Mouse (Mus musculus) neural tube, embryonic 15.5 days (tissue): ENCODE data around the gene Slc5a2. TPM values are rescaled to one million over a fixed set of nuclear protein-coding genes. Genes with fewer than 3 reads are reported as not detected.

Source experiments
- ATAC-seq: fragments of 200-750 bp; cut with Nextera tagmentation; 2 replicates; pipeline ENCODE4 v1.8.0; 2017; ENCODE audit warnings: mild to moderate bottlenecking, moderate TSS enrichment, moderate library complexity; ENCODE audit not compliant: low FRiP score
- H3K27ac ChIP-seq: fragments of 300-500 bp; sonication (generic); replicated peaks from 2 replicates; pipeline ENCODE4 v1.5.1; 2015; ENCODE audit warnings: mild to moderate bottlenecking, inconsistent platforms
- H3K27me3 ChIP-seq: fragments of 300-500 bp; sonication (generic); replicated peaks from 2 replicates; pipeline ENCODE4 v1.6.1; 2015; ENCODE audit warnings: inconsistent platforms
- H3K36me3 ChIP-seq: fragments of 300-500 bp; sonication (generic); 2 replicates; pipeline ENCODE4 v1.6.1; 2015; ENCODE audit warnings: inconsistent platforms
- H3K4me1 ChIP-seq: fragments of 300-500 bp; sonication (generic); 2 replicates; pipeline ENCODE4 v1.6.1; 2015; ENCODE audit warnings: inconsistent platforms
- H3K4me2 ChIP-seq: fragments of 300-500 bp; sonication (generic); 2 replicates; pipeline ENCODE4 v1.6.1; 2015; ENCODE audit warnings: inconsistent platforms, mild to moderate bottlenecking, moderate library complexity
- H3K4me3 ChIP-seq: fragments of 300-500 bp; sonication (generic); replicated peaks from 2 replicates; pipeline ENCODE4 v1.5.1; 2015; ENCODE audit warnings: mild to moderate bottlenecking, inconsistent platforms
- H3K9ac ChIP-seq: fragments of 300-500 bp; sonication (generic); replicated peaks from 2 replicates; pipeline ENCODE4 v1.6.1; 2015; ENCODE audit warnings: mild to moderate bottlenecking, inconsistent platforms
- H3K9me3 ChIP-seq: fragments of 300-500 bp; sonication (generic); replicated peaks from 2 replicates; pipeline ENCODE4 v1.6.1; 2016; ENCODE audit warnings: inconsistent platforms
- WGBS: fragments of 180-500 bp; shearing (Covaris S2); methylation state at CpG from one replicate; pipeline ENCODE4 v1.1.7; 2015; ENCODE audit warnings: mixed read lengths; 5-methylcytosine and 5-hydroxymethylcytosine counted together
- polyA plus RNA-seq: library from polyadenylated mRNA; unstranded; fragments of >200 nt; fragmentation: Nextera tagmentation; extraction: Ambion mirVana; gene quantifications from 2 replicates; pipeline ENCODE4 v1.2.1, GENCODE M21; 2015

Gene Slc5a2
- polyA plus RNA-seq, 1 experiment from 2014 or later: 0.10 TPM

- Histone ChIP-seq H3K4me3 (no peak overlapping the region), H3K9me3 (no peaks in the 10 kb centered on the region), H3K4me2 (no peak overlapping the region), H3K36me3 (peaks cover 45% of the 10 kb centered on the region), H3K9ac (no peak overlapping the region), H3K27ac (no peak overlapping the region), H3K27me3 (no peaks in the 10 kb centered on the region), H3K4me1 (peaks cover 31% of the 10 kb centered on the region)
- no peak for ATAC-seq
- 94% methylated on average over 27 of the region's 27 CpGs for WGBS
Measured at GRCm38 (mm10) chr7:128240131-128240784, 25.2 kb upstream of the Slc5a2 start.

GRCm38 (mm10) chr7:128242331-128242730 is 23.1 kb upstream of the Slc5a2 start:
- peaks cover 45% of the 10 kb centered on the region for H3K36me3 ChIP-seq
- ATAC-seq: no peak
- no peaks in the 10 kb centered on the region for H3K9me3 ChIP-seq
- no peak overlapping the region for H3K4me2 ChIP-seq
- no peak overlapping the region for H3K9ac ChIP-seq
- peaks cover 42% of the 10 kb centered on the region for H3K4me1 ChIP-seq
- no peak overlapping the region for H3K27ac ChIP-seq
- WGBS: 97% methylated on average over 16 of the region's 16 CpGs
- no peaks in the 10 kb centered on the region for H3K27me3 ChIP-seq
- no peak overlapping the region for H3K4me3 ChIP-seq

GRCm38 (mm10) chr7:128243921-128244320 is 21.5 kb upstream of the Slc5a2 start:
- no peak for ATAC-seq
- peaks cover 45% of the 10 kb centered on the region for H3K36me3 ChIP-seq
- peaks cover 36% of the 10 kb centered on the region for H3K4me1 ChIP-seq
- WGBS: 63% methylated on average over 10 of the region's 10 CpGs
- no peaks in the 10 kb centered on the region for H3K9me3 ChIP-seq
- no peak overlapping the region for H3K4me2 ChIP-seq
- H3K27me3 ChIP-seq: no peaks in the 10 kb centered on the region
- H3K9ac ChIP-seq: no peak overlapping the region
- no peak overlapping the region for H3K27ac ChIP-seq
- H3K4me3 ChIP-seq: no peak overlapping the region

- H3K4me1 ChIP-seq: peaks cover 30% of the 10 kb centered on the region
- H3K9me3 ChIP-seq: no peaks in the 10 kb centered on the region
Measured at GRCm38 (mm10) chr7:128244410-128245025, 20.9 kb upstream of the Slc5a2 start.

GRCm38 (mm10) chr7:128245547-128245946 is 19.9 kb upstream of the Slc5a2 start:
- ATAC-seq: no peak
- 88% methylated on average over 4 of the region's 4 CpGs for WGBS
- H3K4me3 ChIP-seq: no peak overlapping the region
- no peaks in the 10 kb centered on the region for H3K9me3 ChIP-seq
- H3K27ac ChIP-seq: no peak overlapping the region
- H3K4me2 ChIP-seq: peak overlapping the region; percentile 59; the same call in 1 of the 2 replicates
- peaks cover 40% of the 10 kb centered on the region for H3K36me3 ChIP-seq
- 0 out of 2 replicates have a peak overlapping the region, but pooled peaks have one; percentile 1 for H3K9ac ChIP-seq
- H3K27me3 ChIP-seq: no peaks in the 10 kb centered on the region
- H3K4me1 ChIP-seq: peaks cover 23% of the 10 kb centered on the region

More at GRCm38 (mm10) chr7:128244410-128245025, 20.9 kb upstream of the Slc5a2 start:
- Histone ChIP-seq H3K36me3 (peaks cover 45% of the 10 kb centered on the region), H3K9ac (no peak overlapping the region), H3K4me3 (no peak overlapping the region), H3K27ac (no peak overlapping the region), H3K27me3 (no peaks in the 10 kb centered on the region), H3K4me2 (no peak overlapping the region)
- 86% methylated on average over 18 of the region's 18 CpGs for WGBS
- no peak for ATAC-seq

- peaks cover 22% of the 10 kb centered on the region for H3K4me1 ChIP-seq
- H3K27me3 ChIP-seq: no peaks in the 10 kb centered on the region
- no peaks in the 10 kb centered on the region for H3K9me3 ChIP-seq
- 3% methylated on average over 28 of the region's 30 CpGs for WGBS
- peak; percentile 62 for ATAC-seq
- H3K4me2 ChIP-seq: peak within 1 kb of the TSS; percentile 59
- peak within 1 kb of the TSS; percentile 84 for H3K27ac ChIP-seq
- peaks cover 28% of the 10 kb centered on the region for H3K36me3 ChIP-seq
- H3K9ac ChIP-seq: peak within 1 kb of the TSS; percentile 65
- peak within 1 kb of the TSS; percentile 45 for H3K4me3 ChIP-seq
Measured at GRCm38 (mm10) chr7:128246496-128247391, 18.7 kb upstream of the Slc5a2 start, which contains the start of gene Tgfb1i1. Gene Tgfb1i1 (plus strand): TSS chr7:128246812.

- Histone ChIP-seq H3K27me3 (0 out of 2 replicates have a peak, but pooled peaks cover 2% of the 10 kb centered on the region), H3K4me1 (peaks cover 29% of the 10 kb centered on the region), H3K9me3 (no peaks in the 10 kb centered on the region), H3K27ac (peak overlapping the region; percentile 84), H3K4me2 (peak overlapping the region; percentile 59), H3K9ac (peak overlapping the region; percentile 65), H3K4me3 (peak overlapping the region; percentile 45), H3K36me3 (peaks cover 21% of the 10 kb centered on the region)
- 2% methylated on average over 13 of the region's 13 CpGs for WGBS
- ATAC-seq: peak; percentile 77
Measured at GRCm38 (mm10) chr7:128247443-128247842, 18.0 kb upstream of the Slc5a2 start.

- peak overlapping the region; percentile 59 for H3K4me2 ChIP-seq
- peaks cover 12% of the 10 kb centered on the region for H3K36me3 ChIP-seq
- peak overlapping the region; percentile 45; the same call in 1 of the 2 replicates for H3K4me3 ChIP-seq
- no peak overlapping the region for H3K9ac ChIP-seq
- no peak overlapping the region for H3K27ac ChIP-seq
- H3K27me3 ChIP-seq: 0 out of 2 replicates have a peak, but pooled peaks cover 2% of the 10 kb centered on the region
- ATAC-seq: no peak
- H3K9me3 ChIP-seq: no peaks in the 10 kb centered on the region
- peaks cover 37% of the 10 kb centered on the region for H3K4me1 ChIP-seq
- WGBS: 84% methylated on average over 10 of the region's 10 CpGs
Measured at GRCm38 (mm10) chr7:128248081-128249042, 17.1 kb upstream of the Slc5a2 start.

- Histone ChIP-seq H3K9ac (no peak overlapping the region), H3K36me3 (peaks cover 2% of the 10 kb centered on the region; the same call in 1 of the 2 replicates), H3K4me3 (no peak overlapping the region), H3K9me3 (no peaks in the 10 kb centered on the region), H3K27me3 (0 out of 2 replicates have a peak, but pooled peaks cover 2% of the 10 kb centered on the region), H3K27ac (no peak overlapping the region), H3K4me2 (no peak overlapping the region), H3K4me1 (peaks cover 37% of the 10 kb centered on the region)
- ATAC-seq: no peak
- WGBS: 88% methylated on average over 5 of the region's 5 CpGs
Measured at GRCm38 (mm10) chr7:128249998-128250397, 15.5 kb upstream of the Slc5a2 start.

GRCm38 (mm10) chr7:128251946-128252345 is 13.5 kb upstream of the Slc5a2 start:
- Histone ChIP-seq H3K4me1 (peaks cover 22% of the 10 kb centered on the region), H3K9ac (peak overlapping the region; percentile 43; the same call in 1 of the 2 replicates), H3K27me3 (0 out of 2 replicates have a peak, but pooled peaks cover 2% of the 10 kb centered on the region), H3K9me3 (no peaks in the 10 kb centered on the region), H3K36me3 (no peaks in the 10 kb centered on the region), H3K4me2 (peak overlapping the region; percentile 70), H3K27ac (no peak overlapping the region), H3K4me3 (peak overlapping the region; percentile 42)
- no peak for ATAC-seq
- WGBS: 44% methylated on average over 12 of the region's 12 CpGs
